Comparison of ENCODE assay signal across 8 mouse cellular contexts in the genomic region with DNA sequence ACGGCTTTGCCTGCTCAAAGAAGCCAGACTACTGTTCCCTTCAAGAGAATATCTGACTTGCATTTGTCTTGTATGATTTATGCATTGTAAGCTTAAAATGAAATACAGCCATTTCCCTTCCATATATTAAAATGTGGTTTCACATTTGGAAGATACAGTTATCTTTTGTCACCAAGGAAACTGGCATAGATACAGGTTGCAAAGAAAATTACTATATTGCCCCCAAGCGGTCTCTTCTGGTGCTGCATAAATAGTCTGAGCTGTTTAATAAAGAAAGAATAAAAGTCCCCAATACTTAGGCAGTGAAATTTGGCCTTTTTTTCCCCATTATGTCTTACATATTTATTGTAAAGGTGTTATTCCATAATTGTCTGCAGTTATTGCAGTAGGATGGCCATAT.
DNase-seq lines count a peak whose midpoint lies in the region; ATAC-seq and TF ChIP-seq lines count a peak whose summit lies in the region.

No protein-coding gene starts in this region.

- H3K4me1 ChIP-seq in lung, postnatal 0 days (ENCODE audit: insufficient read depth, low read depth, low read length) = no peaks in the 10 kb centered on the region
- H3K4me1 ChIP-seq in hindbrain, postnatal 0 days (ENCODE audit: insufficient read depth, low read length) = no peaks in the 10 kb centered on the region

- H3K9ac ChIP-seq in lung, postnatal 0 days (replicated peaks; ENCODE audit: low read depth) = no peak overlapping the region
- H3K9ac ChIP-seq in hindbrain, postnatal 0 days (replicated peaks; ENCODE audit: low read length) = no peak overlapping the region

- H3K36me3 ChIP-seq in lung, postnatal 0 days (ENCODE audit: insufficient read depth, low read length) = no peaks in the 10 kb centered on the region
- H3K36me3 ChIP-seq in hindbrain, postnatal 0 days (ENCODE audit: insufficient read depth, low read length) = no peaks in the 10 kb centered on the region

- no peak overlapping the region for H3K4me2 ChIP-seq in lung, postnatal 0 days (replicated peaks; ENCODE audit: low read depth, low read length)
- no peak overlapping the region for H3K4me2 ChIP-seq in hindbrain, postnatal 0 days (ENCODE audit: low read depth, low read length)

- no peak overlapping the region for H3K4me3 ChIP-seq in lung, postnatal 0 days (ENCODE audit: low read depth, low read length)
- no peak overlapping the region for H3K4me3 ChIP-seq in hindbrain, postnatal 0 days (ENCODE audit: low read length)

- 41% methylated on average over 2 of the region's 2 CpGs for WGBS in lung, postnatal 0 days
- WGBS in hindbrain, postnatal 0 days = 43% methylated on average over 2 of the region's 2 CpGs

- no peaks in the 10 kb centered on the region for H3K9me3 ChIP-seq in lung, postnatal 0 days (ENCODE audit: low read length)
- H3K9me3 ChIP-seq in hindbrain, postnatal 0 days (ENCODE audit: low read length) = no peaks in the 10 kb centered on the region

- no peaks in the 10 kb centered on the region for H3K27me3 ChIP-seq in lung, postnatal 0 days (replicated peaks; ENCODE audit: insufficient read depth, low read length)
- no peaks in the 10 kb centered on the region for H3K27me3 ChIP-seq in hindbrain, postnatal 0 days (ENCODE audit: insufficient read depth, low read length)

- DNase-seq in cerebellum, adult 18-20 months = peak; percentile 14 to 23
- no peak for DNase-seq in cerebellum, adult 11-12 months
- peak; percentile 48 for DNase-seq in lung, postnatal 0 days (ENCODE audit: low spot score)
- DNase-seq in lung, postnatal 25 days (ENCODE audit: low spot score) = no peak
- peak; percentile 16 for DNase-seq in c-Kit-positive CD71-positive TER-119-positive erythroid progenitor cells, embryonic 14.5 days (ENCODE audit: low spot score)
- DNase-seq in hindbrain, postnatal 0 days (ENCODE audit: low spot score) = peak; percentile 85
- DNase-seq in lung, postnatal 36 days = peak; percentile 64

- peak; percentile 56 for TF ChIP-seq CTCF in lung, postnatal 0 days (IDR thresholded peaks at IDR 0.05)
- peak; percentile 64 for TF ChIP-seq CTCF in hindbrain, postnatal 0 days (IDR thresholded peaks at IDR 0.05; ENCODE audit: low read depth)

- no peak overlapping the region for H3K27ac ChIP-seq in lung, postnatal 0 days (ENCODE audit: low read length)
- no peak overlapping the region for H3K27ac ChIP-seq in hindbrain, postnatal 0 days

- no peak for TF ChIP-seq EP300 in lung, postnatal 0 days (IDR thresholded peaks at IDR 0.05)

- ATAC-seq in lung, postnatal 0 days = no peak
- no peak for ATAC-seq in hindbrain, postnatal 0 days
- ATAC-seq in monocyte, adult 5-6 weeks (replicated peaks; ENCODE audit: insufficient number of reproducible peaks, low FRiP score, low TSS enrichment, poor library complexity, severe bottlenecking) = no peak

Comparison
In these comparisons a context has a peak if more than half of its experiments do, and no peak if none do; other contexts are left out.
1. DNase-seq: peak in cerebellum, adult 18-20 months (2 of 2), lung, postnatal 0 days (single experiment), c-Kit-positive CD71-positive TER-119-positive erythroid progenitor cells, embryonic 14.5 days (single experiment), hindbrain, postnatal 0 days (single experiment) and lung, postnatal 36 days (single experiment); none in cerebellum, adult 11-12 months (single experiment) and lung, postnatal 25 days (single experiment).